Mouse (Mus musculus): Measurements from ENCODE around the gene Zfp345. TPM values are rescaled to one million over a fixed set of nuclear protein-coding genes. Genes with fewer than 3 reads are reported as not detected.
A peak's percentile ranks its signal among the peaks of the same experiment; 100 is the strongest.
"Not testable (repeated sequence)": the region's sequence is repeated elsewhere in the genome, so short reads cannot be mapped to it uniquely, and the experiment has no call there.

Zfp345 gene
- polyA plus RNA-seq (2015; fragmentation: Nextera tagmentation; extraction: Ambion mirVana): 0.05 and 0.16 TPM in 2 replicates

GRCm38 (mm10) chr2:150484939-150485778 lies at the start of gene Zfp345:
Zfp345 (minus strand) TSS chr2:150485091.
- not testable (repeated sequence) for H3K9me3 ChIP-seq (replicated peaks); H3K27ac ChIP-seq; H3K9ac ChIP-seq; H3K4me2 ChIP-seq; H3K27me3 ChIP-seq; H3K4me1 ChIP-seq (replicated peaks); DNase-seq; H3K4me3 ChIP-seq (replicated peaks); H3K36me3 ChIP-seq
- whole genome bisulfite sequencing (ENCODE audit: insufficient replicate concordance): 40% methylated on average over 8 of the region's 8 CpGs
- ATAC-seq (ENCODE audit: low read depth): 0 out of 2 replicates have a peak, but pooled peaks have one; percentile 31

- no peak for ATAC-seq (ENCODE audit: low read depth)
- Histone ChIP-seq H3K36me3 (no peaks in the 10 kb centered on the region), H3K4me2 (peak overlapping the region; percentile 59), H3K27ac (no peak overlapping the region), H3K9ac (no peak overlapping the region), H3K4me1 (replicated peaks) (0 out of 2 replicates have a peak, but pooled peaks cover 2% of the 10 kb centered on the region), H3K27me3 (peaks cover 26% of the 10 kb centered on the region), H3K4me3 (replicated peaks) (peak overlapping the region; percentile 38), H3K9me3 (replicated peaks) (no peaks in the 10 kb centered on the region)
- 6% methylated on average over 42 of the region's 42 CpGs for WGBS (ENCODE audit: insufficient replicate concordance)
- no peak for DNase-seq
Observed at GRCm38 (mm10) chr2:150525703-150526207, 40.9 kb upstream of the Zfp345 start.

GRCm38 (mm10) chr2:150512837-150513236 lies 27.9 kb upstream of the Zfp345 start:
- no peak for ATAC-seq (ENCODE audit: low read depth)
- no peak overlapping the region for H3K9ac ChIP-seq
- no peak overlapping the region for H3K4me3 ChIP-seq (replicated peaks)
- peaks cover 5% of the 10 kb centered on the region; the same call in 1 of the 2 replicates for H3K9me3 ChIP-seq (replicated peaks)
- H3K4me2 ChIP-seq: no peak overlapping the region
- H3K27me3 ChIP-seq: no peaks in the 10 kb centered on the region
- 57% methylated on average over 3 of the region's 3 CpGs for WGBS (ENCODE audit: insufficient replicate concordance)
- no peaks in the 10 kb centered on the region for H3K36me3 ChIP-seq
- no peak for DNase-seq
- H3K27ac ChIP-seq: no peak overlapping the region
- H3K4me1 ChIP-seq (replicated peaks): no peaks in the 10 kb centered on the region

- not testable (repeated sequence) for DNase-seq; H3K27me3 ChIP-seq; H3K9ac ChIP-seq; H3K4me3 ChIP-seq (replicated peaks); H3K27ac ChIP-seq; H3K4me1 ChIP-seq (replicated peaks); H3K9me3 ChIP-seq (replicated peaks); H3K36me3 ChIP-seq; ATAC-seq (ENCODE audit: low read depth)
- 40% methylated on average over 60 of the region's 60 CpGs for WGBS (ENCODE audit: insufficient replicate concordance)
- 0 out of 2 replicates have a peak overlapping the region, but pooled peaks have one; percentile 17 for H3K4me2 ChIP-seq
Observed at GRCm38 (mm10) chr2:150500124-150500973, 15.5 kb upstream of the Zfp345 start.

- no peaks in the 10 kb centered on the region for H3K27me3 ChIP-seq
- no peak overlapping the region for H3K27ac ChIP-seq
- H3K4me2 ChIP-seq: no peak overlapping the region
- 62% methylated on average over 2 of the region's 2 CpGs for WGBS (ENCODE audit: insufficient replicate concordance)
- H3K9ac ChIP-seq: no peak overlapping the region
- no peaks in the 10 kb centered on the region for H3K36me3 ChIP-seq
- no peaks in the 10 kb centered on the region for H3K4me1 ChIP-seq (replicated peaks)
- no peaks in the 10 kb centered on the region for H3K9me3 ChIP-seq (replicated peaks)
- no peak for DNase-seq
- no peak for ATAC-seq (ENCODE audit: low read depth)
- no peak overlapping the region for H3K4me3 ChIP-seq (replicated peaks)
Observed at GRCm38 (mm10) chr2:150493031-150493430, 8.1 kb upstream of the Zfp345 start.

- under 1% methylated on average over 18 of the region's 18 CpGs for WGBS (ENCODE audit: insufficient replicate concordance)
- not testable (repeated sequence) for H3K27ac ChIP-seq; H3K4me1 ChIP-seq (replicated peaks); H3K9me3 ChIP-seq (replicated peaks); H3K36me3 ChIP-seq; H3K27me3 ChIP-seq
- ATAC-seq (ENCODE audit: low read depth) (peak; percentile 97), DNase-seq (peak; percentile 39)
- peak within 1 kb of the TSS; percentile 54 for H3K4me2 ChIP-seq
- peak within 1 kb of the TSS; percentile 43; the same call in 1 of the 2 replicates for H3K9ac ChIP-seq
- peak within 1 kb of the TSS; percentile 51 for H3K4me3 ChIP-seq (replicated peaks)
Observed at GRCm38 (mm10) chr2:150451180-150451919, 33.5 kb downstream of the Zfp345 start, which contains the start of gene Zfp442. Zfp442 (minus strand) TSS chr2:150451486.

- not testable (repeated sequence) for H3K4me3 ChIP-seq (replicated peaks); H3K27me3 ChIP-seq; H3K9me3 ChIP-seq (replicated peaks); H3K27ac ChIP-seq; H3K9ac ChIP-seq; H3K4me1 ChIP-seq (replicated peaks); DNase-seq; H3K36me3 ChIP-seq; H3K4me2 ChIP-seq
- ATAC-seq (ENCODE audit: low read depth): peak; percentile 58; the same call in 1 of the 2 replicates
- 42% methylated on average over 1 of the region's 1 CpGs for WGBS (ENCODE audit: insufficient replicate concordance)
Observed at GRCm38 (mm10) chr2:150439084-150439483, 45.8 kb downstream of the Zfp345 start.

Other genes starting within 250 kb of the Zfp345 start
- 1.7 and 1.8 TPM in 2 replicates for gene Gm21994, start 229.5 kb downstream of the Zfp345 start, polyA plus RNA-seq (2015; fragmentation: Nextera tagmentation; extraction: Ambion mirVana)
- not detected in 2 replicates for gene Gm14124, start 227.6 kb downstream of the Zfp345 start, polyA plus RNA-seq (2015; fragmentation: Nextera tagmentation; extraction: Ambion mirVana)
- gene Gm10130, start 161.4 kb downstream of the Zfp345 start, polyA plus RNA-seq (2015; fragmentation: Nextera tagmentation; extraction: Ambion mirVana): 1.2 and 1.3 TPM in 2 replicates
- 0.98 and 1.3 TPM in 2 replicates for gene 3300002I08Rik, start 122.3 kb downstream of the Zfp345 start, polyA plus RNA-seq (2015; fragmentation: Nextera tagmentation; extraction: Ambion mirVana)
- 0.98 and 1.5 TPM in 2 replicates for gene Zfp442, start 33.6 kb downstream of the Zfp345 start, polyA plus RNA-seq (2015; fragmentation: Nextera tagmentation; extraction: Ambion mirVana)
- 6.1 and 6.2 TPM in 2 replicates for gene Cst7, start 85.3 kb upstream of the Zfp345 start, polyA plus RNA-seq (2015; fragmentation: Nextera tagmentation; extraction: Ambion mirVana)
- gene Apmap, start 123.5 kb upstream of the Zfp345 start, polyA plus RNA-seq (2015; fragmentation: Nextera tagmentation; extraction: Ambion mirVana): 26.2 and 28.7 TPM in 2 replicates
- gene Acss1, start 183.4 kb upstream of the Zfp345 start, polyA plus RNA-seq (2015; fragmentation: Nextera tagmentation; extraction: Ambion mirVana): 28.7 and 44.7 TPM in 2 replicates
- not detected in 2 replicates for gene Vsx1, start 204.3 kb upstream of the Zfp345 start, polyA plus RNA-seq (2015; fragmentation: Nextera tagmentation; extraction: Ambion mirVana)

All from liver, embryonic 13.5 days (tissue).